Mouse (Mus musculus): ENCODE measurements around the gene Ica1.

Gene Ica1

DNA sequence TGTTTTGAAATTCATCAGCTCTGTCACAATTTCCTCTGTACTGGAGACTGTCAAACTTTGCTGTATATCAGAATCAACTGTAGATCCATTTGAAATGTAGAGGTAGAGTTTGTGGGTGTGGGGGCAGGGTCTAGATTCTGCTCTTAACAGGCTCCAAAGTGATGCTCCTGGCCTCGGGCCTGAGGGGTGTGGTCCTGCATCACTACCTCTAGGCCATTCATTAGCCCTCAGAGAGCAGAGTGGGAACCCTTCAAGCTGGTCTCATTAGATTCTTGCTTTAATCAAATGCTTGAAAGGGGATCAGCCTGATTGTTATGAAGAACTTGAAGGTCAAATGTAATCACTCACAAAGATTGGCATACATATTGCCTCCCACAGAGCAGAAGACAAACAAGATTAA is 36.6 kb downstream of the Ica1 start:
- no peak for DNase-seq

DNA sequence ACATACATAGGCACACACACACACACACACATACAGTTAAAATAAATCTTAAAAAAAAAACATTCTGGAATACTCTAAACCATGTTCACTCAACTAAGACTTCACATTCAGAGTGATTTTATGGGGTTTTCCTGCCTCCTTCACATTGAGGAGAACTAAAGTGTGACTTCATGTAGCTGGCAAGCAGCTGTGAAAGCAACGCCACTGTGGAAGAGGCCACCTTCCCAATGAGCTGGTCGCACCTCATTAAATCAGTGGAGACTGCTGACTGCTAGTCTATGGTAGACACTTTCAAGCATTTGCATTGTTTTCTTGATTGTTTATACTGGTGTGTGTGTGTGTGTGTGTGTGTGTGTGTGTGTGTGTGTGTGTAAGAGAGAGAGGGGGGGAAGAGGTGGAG is 38.2 kb downstream of the Ica1 start:
- no peak for DNase-seq

DNA sequence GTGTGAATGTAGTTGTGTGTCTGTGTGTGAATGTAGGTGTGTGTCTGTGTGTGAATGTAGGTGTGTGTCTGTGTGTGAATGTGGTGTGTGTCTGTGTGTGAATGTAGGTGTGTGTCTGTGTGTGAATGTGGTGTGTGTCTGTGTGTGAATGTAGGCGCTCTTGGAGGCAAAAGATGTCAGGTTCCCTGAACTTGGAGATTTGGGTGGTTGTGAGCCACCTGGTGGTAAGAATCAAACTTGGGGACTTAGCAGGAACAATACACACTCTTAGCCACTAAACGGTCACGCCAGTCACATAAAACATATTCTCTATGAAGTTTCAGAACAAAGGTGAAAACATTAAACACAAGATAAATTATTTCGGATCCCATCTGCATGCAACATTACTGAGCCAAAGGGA is 39.9 kb downstream of the Ica1 start:
- DNase-seq = no peak

DNA sequence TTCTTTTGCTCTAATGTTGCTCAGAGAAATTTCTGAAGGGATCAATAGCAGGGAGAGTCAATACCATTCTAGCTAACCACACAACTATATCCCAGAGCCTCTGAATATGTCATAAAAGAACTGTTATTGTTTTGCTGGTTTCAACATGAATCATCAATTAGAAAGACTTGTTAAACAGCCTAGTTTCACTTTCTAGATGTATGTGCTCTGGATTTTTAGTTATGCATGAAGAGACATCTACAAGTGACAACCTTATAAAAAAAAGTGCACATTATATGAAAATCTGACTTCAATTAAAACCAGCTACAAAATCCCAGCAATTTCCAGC is 41.8 kb downstream of the Ica1 start:
- no peak for DNase-seq

DNA sequence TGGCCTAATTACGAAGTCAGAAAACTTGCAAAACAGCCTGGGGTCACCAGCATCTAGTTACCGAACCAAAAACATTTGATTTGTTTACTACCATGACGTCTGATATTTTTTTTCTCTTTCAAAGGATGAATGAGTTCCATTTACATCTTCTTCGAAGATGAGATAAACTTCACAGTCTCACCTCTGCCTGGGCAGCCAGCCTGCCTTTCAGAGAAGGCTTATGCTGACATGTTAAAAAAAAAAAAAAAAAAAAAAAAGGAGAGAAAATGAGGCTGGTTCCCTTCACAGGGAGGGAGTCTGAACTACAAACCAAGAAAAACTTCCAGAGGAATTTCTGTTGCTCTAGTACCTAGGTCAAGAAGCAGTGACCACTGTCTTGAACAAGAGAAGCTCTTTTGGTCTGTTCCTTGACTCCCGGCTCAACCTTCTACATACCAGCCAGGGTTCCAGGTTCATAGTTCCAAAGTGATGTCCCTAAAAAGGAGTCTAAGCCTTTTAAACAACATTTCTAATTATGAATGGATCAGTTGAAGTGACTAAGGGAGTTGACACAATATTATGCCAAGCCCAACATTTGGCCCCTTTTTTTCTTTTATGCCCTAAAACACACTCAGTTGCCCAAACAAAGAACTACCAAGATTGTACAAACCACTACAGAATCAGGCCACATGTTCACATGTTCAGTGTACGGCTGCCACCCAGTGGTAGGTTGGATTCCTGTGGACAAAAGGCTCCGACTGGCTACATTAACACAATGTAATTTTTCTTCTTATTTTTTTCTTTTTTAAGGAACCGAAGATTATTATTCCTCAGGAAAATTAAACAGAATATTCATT is 42.4 kb downstream of the Ica1 start:
- DNase-seq = peak; percentile 57

DNA sequence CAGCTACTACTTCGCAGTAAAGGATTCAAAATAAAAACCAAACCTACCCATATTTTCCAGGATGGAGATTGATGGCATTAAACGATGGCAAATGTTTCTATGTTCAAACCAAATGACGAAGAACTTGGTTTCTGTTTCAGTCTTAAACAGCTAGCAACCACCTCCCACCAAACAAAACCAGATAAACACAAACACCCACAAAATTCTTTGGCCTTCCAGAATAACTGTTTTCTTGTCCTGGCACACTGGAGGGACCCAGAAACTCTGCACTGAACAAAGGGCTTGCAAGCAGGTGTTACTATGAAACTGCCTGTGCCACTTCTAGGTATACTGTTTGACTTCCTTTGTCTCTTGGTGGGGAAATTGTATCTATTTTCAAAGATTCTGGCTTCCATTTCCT is 43.2 kb downstream of the Ica1 start:
- DNase-seq = no peak

DNA sequence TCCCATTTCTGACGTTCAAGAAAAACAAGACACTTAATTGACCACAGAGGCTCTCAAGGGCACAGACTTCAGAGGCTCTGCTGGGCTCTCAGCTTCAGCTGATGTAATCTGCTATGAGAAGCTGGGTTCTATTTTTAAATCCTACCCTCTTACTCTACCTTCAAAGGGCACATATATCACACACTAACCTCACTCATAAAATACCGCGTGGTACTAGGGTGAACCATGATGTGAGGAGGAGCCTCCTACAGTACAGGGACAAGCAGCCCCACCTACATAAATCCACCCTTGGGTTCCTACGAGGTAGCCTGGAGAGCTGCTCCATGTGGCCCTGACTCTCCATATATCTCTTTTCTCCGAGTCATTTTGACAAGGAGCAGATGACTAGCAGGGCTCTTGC is 45.8 kb downstream of the Ica1 start:
- DNase-seq = no peak

DNA sequence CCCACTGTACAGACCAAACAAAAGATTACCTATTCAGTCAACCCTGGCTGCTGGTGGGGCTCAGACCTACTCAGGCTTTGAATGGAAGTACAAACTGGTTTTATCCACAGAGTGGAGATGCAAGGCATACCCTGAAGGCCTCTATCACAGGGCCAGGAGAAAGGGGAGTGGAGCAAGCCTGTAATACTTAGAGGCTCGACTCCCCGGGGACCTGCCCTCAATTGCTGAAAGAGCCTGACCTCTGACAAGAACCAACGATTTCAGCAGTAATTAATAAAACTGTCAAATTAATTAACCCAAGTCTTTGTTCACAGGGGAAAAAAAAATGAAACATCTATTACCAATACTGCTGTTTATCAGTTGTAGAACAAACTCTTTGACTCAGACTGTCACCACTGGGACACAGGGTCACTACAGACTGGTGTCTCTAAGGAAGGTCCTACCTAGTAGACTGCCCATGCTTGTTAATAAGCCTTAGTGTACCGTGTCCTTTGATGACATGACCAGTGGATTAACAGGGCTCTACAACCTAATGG is 46.6 kb downstream of the Ica1 start:
- no peak for DNase-seq

DNA sequence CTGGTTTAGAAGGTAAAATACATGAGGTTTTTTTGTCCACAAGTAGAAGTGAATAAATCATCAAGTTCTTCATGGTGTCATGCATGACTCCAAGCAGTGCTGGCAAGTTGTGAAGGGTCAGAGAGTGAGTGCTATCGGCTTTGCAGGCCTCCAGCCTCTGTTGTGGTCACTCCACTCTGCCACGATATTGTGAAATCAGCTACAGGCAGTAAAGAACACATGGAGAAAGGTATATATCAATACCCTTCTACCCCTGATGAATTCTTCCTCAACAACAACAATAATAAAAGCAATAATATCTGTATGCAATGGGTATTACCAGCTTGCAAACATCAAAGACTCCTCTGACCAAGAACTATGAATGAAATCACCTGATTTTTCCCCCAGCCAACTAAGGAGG is 47.9 kb downstream of the Ica1 start:
- no peak for DNase-seq

DNA sequence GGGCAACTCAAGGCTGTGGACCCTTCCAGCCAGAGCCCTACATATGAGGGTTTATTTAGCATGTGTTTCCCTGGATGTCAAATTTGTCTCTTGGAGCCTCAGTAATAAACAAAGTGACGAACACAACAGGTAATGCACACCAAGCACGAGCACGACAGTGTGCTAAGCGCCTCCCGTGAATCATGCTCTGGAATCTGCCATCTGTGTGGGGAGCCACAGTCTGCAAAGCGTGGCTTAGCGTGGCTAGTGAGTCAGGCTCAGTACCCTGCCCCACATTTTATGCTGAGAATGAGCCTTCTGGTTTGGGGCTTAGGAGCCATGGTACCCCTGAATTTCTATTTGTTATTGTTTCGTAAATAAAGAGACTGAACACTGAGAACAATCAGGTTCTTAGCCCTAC is 50.5 kb downstream of the Ica1 start:
- DNase-seq = no peak

DNA sequence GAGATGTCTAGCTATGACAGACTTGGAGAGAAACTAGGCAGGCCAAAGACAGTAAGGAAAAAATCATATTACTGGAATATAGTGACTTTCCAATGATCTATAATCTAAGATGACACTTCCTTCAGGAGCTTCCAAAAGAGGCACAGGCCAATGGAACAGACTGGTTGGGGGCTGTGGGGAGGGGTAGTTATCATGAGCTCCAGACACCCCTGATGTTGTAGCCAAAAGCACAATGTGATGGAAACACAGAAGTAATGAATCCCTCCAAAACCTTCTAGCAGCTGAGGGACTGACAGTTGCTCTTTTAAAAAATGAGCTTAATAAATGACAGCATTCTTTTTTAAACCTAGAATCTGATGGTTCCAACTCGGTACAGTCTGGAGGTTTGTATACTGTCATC is 52.7 kb downstream of the Ica1 start:
- no peak for DNase-seq

DNA sequence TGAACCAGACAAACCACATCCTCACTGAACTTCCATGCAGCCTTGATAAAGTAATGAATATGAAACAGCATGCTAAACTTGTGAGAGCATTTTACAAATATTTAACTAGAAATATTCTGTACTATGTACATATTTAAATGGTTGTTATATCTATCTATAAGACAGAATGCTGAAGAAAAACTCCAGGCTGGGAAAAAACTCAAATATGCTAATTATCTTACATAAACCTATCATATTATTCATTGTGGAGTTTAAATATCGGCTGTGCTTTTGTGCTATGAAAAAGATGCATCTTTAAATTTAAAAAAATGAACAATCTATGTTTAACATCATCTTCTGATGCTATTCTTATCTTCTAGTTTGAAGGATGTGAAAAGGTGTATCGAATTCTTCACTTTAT is 58.6 kb downstream of the Ica1 start:
- no peak for DNase-seq

DNA sequence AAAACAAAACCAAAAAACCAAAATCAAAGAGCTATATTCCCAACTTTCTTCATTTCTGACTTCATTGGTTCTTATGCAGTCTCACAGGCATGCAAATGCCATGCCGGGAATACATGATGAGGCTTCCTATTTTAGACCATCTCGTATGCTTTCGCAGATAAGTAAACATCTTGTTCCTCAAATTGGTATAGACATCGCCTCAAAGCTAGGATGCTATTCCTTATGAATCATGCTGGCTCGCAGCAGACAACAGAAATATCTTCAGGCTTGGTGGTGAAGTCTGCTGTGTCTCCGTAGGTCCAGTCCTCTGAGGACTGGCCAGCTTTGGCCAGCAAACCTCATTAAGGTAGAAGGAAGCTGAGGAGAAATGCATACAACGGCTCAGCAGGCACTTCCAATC is 60.3 kb downstream of the Ica1 start:
- no peak for DNase-seq

DNA sequence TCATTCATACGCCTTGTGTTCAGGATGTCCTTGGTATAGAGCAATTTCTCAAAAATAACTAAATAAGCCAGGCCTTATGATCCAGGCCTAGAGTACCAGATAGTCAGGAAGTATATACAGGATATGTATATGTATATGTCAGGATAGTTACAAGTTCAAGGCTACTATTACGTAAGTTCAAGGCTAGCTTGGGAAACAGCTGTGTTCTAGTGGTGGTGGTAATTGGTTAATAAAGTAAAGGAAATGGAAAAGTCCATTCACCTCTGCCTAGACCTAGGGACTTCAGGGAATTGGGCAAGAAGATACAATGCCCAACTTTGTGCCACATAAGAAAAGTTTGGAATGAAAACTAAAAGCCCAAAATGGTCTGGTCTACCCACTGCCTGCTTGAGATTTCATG is 61.7 kb downstream of the Ica1 start:
- no peak for DNase-seq

DNA sequence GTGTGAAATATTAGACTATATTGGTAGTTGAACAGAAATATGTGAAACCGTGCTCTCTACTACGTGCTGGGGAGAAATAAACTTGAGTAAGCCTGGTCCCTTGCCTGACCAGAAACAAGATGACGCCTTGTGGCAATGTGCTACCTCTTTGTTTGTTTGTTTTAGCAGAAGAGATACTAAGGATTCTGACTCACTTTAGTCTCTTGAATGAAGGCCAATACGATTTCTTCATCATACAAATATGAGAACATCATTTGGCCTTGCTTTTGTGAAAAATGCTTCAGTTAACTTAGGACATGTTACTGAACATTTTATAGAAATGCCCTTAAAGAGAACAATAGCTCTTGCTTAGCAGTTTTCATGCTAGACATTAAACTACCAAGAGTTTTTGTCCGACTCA is 67.0 kb downstream of the Ica1 start:
- DNase-seq = no peak

DNA sequence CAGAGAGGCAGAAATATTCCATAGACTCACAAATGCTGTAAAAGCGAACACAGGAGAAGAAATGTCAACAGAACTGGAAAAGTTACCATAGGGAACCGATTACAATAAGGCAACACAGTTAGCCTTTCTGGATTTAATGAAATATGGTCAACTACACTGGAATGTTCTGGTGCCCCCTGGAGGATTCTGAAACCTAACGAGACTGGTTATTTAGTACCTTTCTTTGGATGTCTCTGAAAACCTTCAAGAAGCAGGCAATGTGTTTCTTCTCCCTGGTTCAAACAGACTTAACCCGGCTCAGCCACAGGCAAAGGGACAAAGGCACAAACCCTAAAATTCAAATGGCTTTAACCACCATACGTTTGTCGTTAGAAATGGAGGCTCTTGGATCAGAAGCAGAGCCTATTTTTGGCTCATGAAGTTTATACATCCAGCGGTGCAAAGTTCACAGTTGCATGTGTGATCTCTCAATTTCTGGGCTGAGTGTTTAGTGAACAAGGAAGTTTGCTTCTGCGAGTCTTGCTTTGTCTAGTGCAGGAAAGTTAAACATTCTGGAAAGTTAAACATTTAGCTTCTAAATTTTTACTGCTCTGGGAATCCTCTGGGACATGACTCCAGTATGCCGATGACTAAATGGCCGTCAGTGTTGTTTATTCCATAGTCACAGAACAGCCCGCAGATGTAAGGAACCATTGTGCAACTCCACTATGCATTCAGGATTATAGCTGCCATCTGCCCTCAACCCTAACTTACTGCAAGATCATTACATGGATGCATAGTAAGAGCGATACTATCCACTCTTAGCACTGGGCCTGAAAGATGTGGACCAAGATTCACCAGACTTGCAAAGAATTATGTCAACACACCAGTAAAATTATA is 83.4 kb downstream of the Ica1 start:
- DNase-seq = no peak

DNA sequence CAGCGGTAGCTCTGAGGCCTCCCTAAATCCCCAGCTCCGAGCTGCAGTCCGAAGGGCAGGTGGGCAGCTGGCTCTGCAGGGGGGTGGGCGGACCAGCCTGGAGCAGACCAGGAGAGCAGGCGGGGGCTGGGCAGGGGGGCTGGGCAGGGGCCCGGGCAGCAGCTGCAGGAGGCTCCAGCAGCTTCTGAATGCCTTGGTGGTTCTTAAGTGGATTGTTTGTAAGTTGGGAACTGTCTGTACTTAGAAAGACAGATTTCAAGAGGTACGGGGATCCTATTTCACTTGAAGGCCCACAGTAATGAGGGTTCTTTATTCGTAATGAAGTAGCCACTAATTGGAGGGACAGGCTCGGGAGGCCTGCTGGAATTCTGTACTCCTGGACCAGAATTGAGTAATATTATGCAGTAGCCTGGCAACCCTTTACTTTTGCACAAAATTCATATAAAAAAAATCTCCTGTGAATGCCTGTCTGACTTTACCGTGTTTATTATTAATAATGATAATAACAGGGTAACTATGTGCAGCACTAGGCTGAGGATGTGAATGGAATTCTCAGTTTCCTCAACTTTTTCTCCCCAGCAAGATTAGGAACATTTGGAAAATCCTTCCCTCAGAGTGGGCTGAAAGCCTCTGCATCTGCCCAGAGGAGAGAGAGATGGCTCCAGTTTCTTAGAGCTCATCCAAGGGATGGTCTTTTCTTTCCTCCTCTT is 84.2 kb downstream of the Ica1 start:
- DNase-seq = no peak

DNA sequence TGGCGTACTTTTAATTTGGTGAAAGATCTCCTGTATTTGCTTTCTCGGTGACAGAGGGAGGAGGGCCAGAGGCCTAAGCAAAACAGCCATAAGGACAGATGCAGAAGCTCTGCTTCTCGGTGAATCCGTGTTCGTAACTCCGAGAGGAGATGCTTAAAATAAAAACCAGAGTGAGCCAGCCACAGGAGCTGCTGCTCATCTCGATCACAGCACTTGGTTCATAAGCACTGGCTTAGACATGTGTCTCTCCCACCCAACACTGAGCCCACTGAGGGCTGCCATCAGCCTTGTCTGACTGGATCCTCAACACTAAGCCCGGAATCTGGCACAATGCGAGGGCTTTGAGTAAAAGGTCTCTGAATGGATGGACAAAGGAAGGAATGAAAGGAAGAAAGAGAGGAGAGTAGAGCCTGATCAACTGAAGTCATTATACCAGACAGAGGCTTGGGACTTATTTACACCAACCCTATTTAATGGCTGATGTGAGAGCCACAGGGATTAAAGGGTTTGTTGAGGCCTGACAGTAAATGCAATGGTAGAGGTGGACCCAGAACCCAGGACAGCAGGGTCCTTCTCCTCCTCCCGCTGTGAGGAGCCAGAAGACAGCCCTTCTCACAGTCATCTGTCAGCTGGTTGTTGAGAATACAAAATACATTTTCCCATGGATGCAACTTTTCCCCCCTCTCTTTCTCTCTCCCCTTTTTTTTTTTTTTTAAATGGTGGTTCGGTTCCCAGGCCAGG is 85.0 kb downstream of the Ica1 start:
- no peak for DNase-seq

DNA sequence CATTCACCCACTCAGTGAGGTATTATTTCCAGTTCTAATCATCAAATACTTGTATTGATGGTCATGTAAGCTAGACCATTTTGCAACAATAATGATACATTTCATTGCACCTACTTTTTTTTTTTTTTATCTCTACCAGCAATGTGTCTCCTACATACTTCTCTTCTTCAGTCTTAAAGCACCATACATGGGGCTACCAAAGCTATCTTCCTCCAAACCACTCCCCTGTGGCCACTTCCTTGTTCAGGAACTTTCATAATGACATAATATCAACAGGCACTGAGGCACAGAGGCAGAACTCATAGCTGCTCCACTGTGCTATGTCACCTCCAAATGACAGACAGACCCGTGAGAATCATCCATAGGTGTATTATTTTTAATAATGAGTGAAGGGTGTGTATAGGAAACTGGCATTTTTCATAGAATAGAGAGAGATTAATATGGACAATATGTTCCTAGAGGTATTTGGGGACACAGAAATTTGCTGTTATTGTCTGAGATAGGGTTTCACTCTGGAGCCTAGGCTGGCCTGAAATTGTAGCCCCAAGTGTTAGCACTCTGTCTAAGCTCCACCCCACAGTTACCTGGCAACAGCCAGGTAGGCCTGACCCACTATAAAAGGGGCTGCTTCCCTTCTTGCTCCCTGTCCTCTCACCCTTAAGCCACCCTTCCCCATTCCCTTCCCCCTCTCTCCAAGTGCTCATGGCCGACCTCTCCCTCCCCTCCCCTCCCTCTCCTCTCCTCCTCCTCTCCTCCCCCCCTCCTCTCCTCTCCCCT is 86.9 kb downstream of the Ica1 start:
- DNase-seq = no peak

DNA sequence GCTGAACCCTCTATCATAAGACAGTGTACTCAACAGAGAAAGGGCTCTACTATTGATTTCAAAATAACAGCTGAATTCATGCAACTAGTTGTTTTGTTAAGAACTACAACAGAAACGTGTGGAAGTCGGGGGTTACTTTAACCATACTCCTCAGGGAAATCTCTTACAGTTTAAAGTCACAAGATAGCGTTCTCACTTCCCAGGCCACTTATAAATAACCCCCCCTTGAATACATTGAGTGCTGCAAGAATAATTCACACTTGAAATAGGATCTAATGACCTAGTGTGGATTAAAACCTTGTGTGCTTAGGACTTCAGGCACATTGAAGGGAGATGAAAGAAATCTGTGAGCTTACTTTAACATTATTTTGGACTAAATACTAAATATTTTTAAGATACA is 87.8 kb downstream of the Ica1 start:
- no peak for DNase-seq

DNA sequence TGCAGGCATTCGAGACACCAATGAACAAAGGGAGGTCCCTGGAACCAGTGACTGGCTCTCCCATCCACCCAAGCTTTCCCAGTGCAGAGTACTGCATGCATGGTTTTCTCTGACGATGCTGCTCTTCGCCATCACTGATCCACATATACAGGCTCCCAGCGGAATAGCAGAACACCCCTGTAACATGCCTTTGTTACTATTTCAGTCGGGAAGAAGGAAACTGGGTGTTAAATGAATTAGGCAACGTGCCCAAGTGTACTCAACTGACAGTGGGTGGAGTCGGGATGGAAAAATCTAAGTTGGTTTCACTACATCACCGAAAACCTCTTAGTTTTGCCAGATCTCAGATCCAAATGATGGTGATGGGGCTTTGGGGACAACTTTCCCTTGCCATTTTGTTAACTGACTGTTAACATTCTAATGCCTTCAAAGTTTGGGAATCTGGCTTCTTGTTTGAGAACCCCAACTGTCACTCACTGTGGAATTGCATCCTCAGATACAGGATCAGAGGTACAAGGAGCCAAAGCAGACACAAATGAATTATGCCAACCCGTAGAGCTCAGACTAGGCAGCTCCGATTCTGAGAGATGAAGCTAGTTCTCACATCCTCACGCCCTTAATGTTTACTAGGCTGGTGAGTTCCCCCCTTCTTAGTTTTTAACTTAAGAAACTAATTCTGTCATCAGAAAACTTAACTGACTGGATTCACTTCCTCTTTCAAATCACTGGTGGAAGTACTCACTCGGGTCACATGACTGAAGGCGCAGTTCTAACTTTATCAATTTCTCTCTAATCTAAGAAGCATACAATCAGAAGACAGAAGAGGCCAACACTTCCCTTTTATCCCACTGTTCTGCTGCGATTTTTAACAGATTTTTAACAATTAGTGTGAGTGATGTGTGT is 91.4 kb downstream of the Ica1 start:
- DNase-seq = no peak
